Mouse (Mus musculus): ENCODE data around the gene Fig4. TPM values are rescaled to one million over a fixed set of nuclear protein-coding genes. Genes with fewer than 3 reads are reported as not detected.
A peak's percentile ranks its signal among the peaks of the same experiment; 100 is the strongest.

The Fig4 gene
- 17.0 and 17.1 TPM in 2 replicates for polyA plus RNA-seq (2012; rRNA removed)

GRCm38 (mm10) chr10:41302689-41303431, at the start of gene Fig4:
Gene Fig4 (minus strand): TSS chr10:41303260.
- no peaks in the 10 kb centered on the region for H3K36me3 ChIP-seq (ENCODE audit: control insufficient read depth, insufficient read depth, low read length)
- no peaks in the 10 kb centered on the region for H3K27me3 ChIP-seq (ENCODE audit: control insufficient read depth, insufficient read depth, low read length)
- 1% methylated on average over 38 of the region's 38 CpGs for WGBS
- peak within 1 kb of the TSS; percentile 59 for H3K27ac ChIP-seq (ENCODE audit: control insufficient read depth, insufficient read depth, low read length)
- peak within 1 kb of the TSS; percentile 60 for H3K4me3 ChIP-seq (ENCODE audit: control insufficient read depth, insufficient read depth, low read length)
- peak; percentile 87 for DNase-seq
- TF ChIP-seq CTCF (IDR thresholded peaks at IDR 0.05; ENCODE audit: borderline replicate concordance, control insufficient read depth, extremely low read depth, insufficient read depth, low read length, poor library complexity) (no peak), POLR2A (IDR thresholded peaks at IDR 0.05; ENCODE audit: control insufficient read depth, extremely low read depth, insufficient read depth, low read length, poor library complexity) (peak; percentile 48; the same call in 1 of the 2 replicates)
- no peaks in the 10 kb centered on the region for H3K4me1 ChIP-seq (replicated peaks; ENCODE audit: control insufficient read depth, insufficient read depth, low read length)

GRCm38 (mm10) chr10:41341346-41341745, 38.3 kb upstream of the Fig4 start:
- Histone ChIP-seq H3K27me3 (ENCODE audit: control insufficient read depth, insufficient read depth, low read length) (no peaks in the 10 kb centered on the region), H3K4me1 (replicated peaks; ENCODE audit: control insufficient read depth, insufficient read depth, low read length) (no peaks in the 10 kb centered on the region), H3K27ac (ENCODE audit: control insufficient read depth, insufficient read depth, low read length) (no peak overlapping the region), H3K36me3 (ENCODE audit: control insufficient read depth, insufficient read depth, low read length) (no peaks in the 10 kb centered on the region), H3K4me3 (ENCODE audit: control insufficient read depth, insufficient read depth, low read length) (no peak overlapping the region)
- WGBS = 75% methylated on average over 7 of the region's 7 CpGs
- TF ChIP-seq POLR2A (IDR thresholded peaks at IDR 0.05; ENCODE audit: control insufficient read depth, extremely low read depth, insufficient read depth, low read length, poor library complexity) (no peak), CTCF (IDR thresholded peaks at IDR 0.05; ENCODE audit: borderline replicate concordance, control insufficient read depth, extremely low read depth, insufficient read depth, low read length, poor library complexity) (no peak)
- no peak for DNase-seq

DNA sequence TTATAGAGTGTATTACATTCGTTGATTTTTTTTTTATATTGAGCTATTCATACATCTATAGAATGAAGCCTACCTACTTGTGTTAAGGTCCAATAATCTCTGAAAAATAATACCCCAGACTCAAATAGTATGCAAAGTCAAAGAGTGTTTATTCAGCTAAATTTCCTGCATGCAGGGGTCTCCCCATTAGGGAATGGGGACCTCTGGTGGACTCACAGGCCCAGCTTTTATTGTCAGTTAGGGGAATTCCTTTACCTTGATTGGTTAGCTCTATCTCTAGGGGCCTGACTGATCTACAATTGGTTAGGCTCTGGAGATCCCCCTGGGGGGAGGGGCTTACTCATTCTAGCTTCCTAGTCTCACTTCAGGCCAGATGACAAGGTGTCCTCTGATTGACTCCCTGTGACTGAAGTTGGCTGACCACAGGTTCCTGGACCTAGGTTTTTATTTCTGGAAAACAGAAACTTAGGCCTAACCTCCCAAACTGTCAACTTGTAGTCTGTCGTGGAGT, 29.5 kb upstream of the Fig4 start:
- no peaks in the 10 kb centered on the region for H3K36me3 ChIP-seq (ENCODE audit: control insufficient read depth, insufficient read depth, low read length)
- no peak overlapping the region for H3K27ac ChIP-seq (ENCODE audit: control insufficient read depth, insufficient read depth, low read length)
- TF ChIP-seq POLR2A (IDR thresholded peaks at IDR 0.05; ENCODE audit: control insufficient read depth, extremely low read depth, insufficient read depth, low read length, poor library complexity) (no peak), CTCF (IDR thresholded peaks at IDR 0.05; ENCODE audit: borderline replicate concordance, control insufficient read depth, extremely low read depth, insufficient read depth, low read length, poor library complexity) (no peak)
- no peak for DNase-seq
- no peaks in the 10 kb centered on the region for H3K27me3 ChIP-seq (ENCODE audit: control insufficient read depth, insufficient read depth, low read length)
- H3K4me1 ChIP-seq (replicated peaks; ENCODE audit: control insufficient read depth, insufficient read depth, low read length) = no peaks in the 10 kb centered on the region
- 90% methylated on average over 2 of the region's 2 CpGs for WGBS
- H3K4me3 ChIP-seq (ENCODE audit: control insufficient read depth, insufficient read depth, low read length) = no peak overlapping the region

- Histone ChIP-seq H3K4me3 (ENCODE audit: control insufficient read depth, insufficient read depth, low read length) (no peak overlapping the region), H3K4me1 (replicated peaks; ENCODE audit: control insufficient read depth, insufficient read depth, low read length) (no peaks in the 10 kb centered on the region), H3K27me3 (ENCODE audit: control insufficient read depth, insufficient read depth, low read length) (no peaks in the 10 kb centered on the region), H3K27ac (ENCODE audit: control insufficient read depth, insufficient read depth, low read length) (no peak overlapping the region), H3K36me3 (ENCODE audit: control insufficient read depth, insufficient read depth, low read length) (no peaks in the 10 kb centered on the region)
- WGBS = 94% methylated on average over 3 of the region's 3 CpGs
- TF ChIP-seq CTCF (IDR thresholded peaks at IDR 0.05; ENCODE audit: borderline replicate concordance, control insufficient read depth, extremely low read depth, insufficient read depth, low read length, poor library complexity) = no peak
- no peak for TF ChIP-seq POLR2A (IDR thresholded peaks at IDR 0.05; ENCODE audit: control insufficient read depth, extremely low read depth, insufficient read depth, low read length, poor library complexity)
- DNase-seq = no peak
Measured at GRCm38 (mm10) chr10:41315866-41316265, 12.8 kb upstream of the Fig4 start.

DNA sequence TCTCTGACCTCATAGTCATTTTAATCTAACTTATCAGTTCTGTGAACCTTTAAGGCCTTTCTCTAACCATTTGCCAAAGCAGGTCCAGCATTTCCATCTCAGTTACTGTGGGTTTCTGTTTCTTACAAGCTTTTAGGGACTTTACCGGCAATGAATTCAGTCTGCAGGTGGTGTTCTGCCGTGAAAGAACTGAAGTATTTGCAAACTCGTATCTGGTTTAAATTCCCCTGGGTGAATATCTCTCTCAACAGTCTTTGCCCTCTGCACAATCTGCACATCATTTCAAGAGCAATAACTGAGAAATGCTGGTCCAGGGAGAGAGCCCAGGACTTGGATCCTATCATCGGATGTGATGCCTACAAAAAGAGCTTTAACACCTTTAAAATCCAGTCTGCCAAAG, 5.1 kb upstream of the Fig4 start:
- Histone ChIP-seq H3K27ac (ENCODE audit: control insufficient read depth, insufficient read depth, low read length) (no peak overlapping the region), H3K27me3 (ENCODE audit: control insufficient read depth, insufficient read depth, low read length) (no peaks in the 10 kb centered on the region), H3K36me3 (ENCODE audit: control insufficient read depth, insufficient read depth, low read length) (no peaks in the 10 kb centered on the region), H3K4me3 (ENCODE audit: control insufficient read depth, insufficient read depth, low read length) (no peak overlapping the region), H3K4me1 (replicated peaks; ENCODE audit: control insufficient read depth, insufficient read depth, low read length) (no peaks in the 10 kb centered on the region)
- TF ChIP-seq POLR2A (IDR thresholded peaks at IDR 0.05; ENCODE audit: control insufficient read depth, extremely low read depth, insufficient read depth, low read length, poor library complexity) = no peak
- TF ChIP-seq CTCF (IDR thresholded peaks at IDR 0.05; ENCODE audit: borderline replicate concordance, control insufficient read depth, extremely low read depth, insufficient read depth, low read length, poor library complexity) = no peak
- WGBS = 92% methylated on average over 4 of the region's 4 CpGs
- DNase-seq = no peak

- H3K4me3 ChIP-seq (ENCODE audit: control insufficient read depth, insufficient read depth, low read length) = no peak overlapping the region
- no peaks in the 10 kb centered on the region for H3K27me3 ChIP-seq (ENCODE audit: control insufficient read depth, insufficient read depth, low read length)
- WGBS = 83% methylated on average over 9 of the region's 9 CpGs
- no peak overlapping the region for H3K27ac ChIP-seq (ENCODE audit: control insufficient read depth, insufficient read depth, low read length)
- H3K4me1 ChIP-seq (replicated peaks; ENCODE audit: control insufficient read depth, insufficient read depth, low read length) = no peaks in the 10 kb centered on the region
- TF ChIP-seq CTCF (IDR thresholded peaks at IDR 0.05; ENCODE audit: borderline replicate concordance, control insufficient read depth, extremely low read depth, insufficient read depth, low read length, poor library complexity) = no peak
- no peak for TF ChIP-seq POLR2A (IDR thresholded peaks at IDR 0.05; ENCODE audit: control insufficient read depth, extremely low read depth, insufficient read depth, low read length, poor library complexity)
- H3K36me3 ChIP-seq (ENCODE audit: control insufficient read depth, insufficient read depth, low read length) = no peaks in the 10 kb centered on the region
- no peak for DNase-seq
Measured at GRCm38 (mm10) chr10:41304961-41305455, 1.9 kb upstream of the Fig4 start.
